Mouse (Mus musculus): Measurements from ENCODE around the gene Prr5l. TPM values are rescaled to one million over a fixed set of nuclear protein-coding genes. Genes with fewer than 3 reads are reported as not detected.

Gene Prr5l
- polyA plus RNA-seq, 1 experiment from 2014 or later, result 40.5 TPM

DNA sequence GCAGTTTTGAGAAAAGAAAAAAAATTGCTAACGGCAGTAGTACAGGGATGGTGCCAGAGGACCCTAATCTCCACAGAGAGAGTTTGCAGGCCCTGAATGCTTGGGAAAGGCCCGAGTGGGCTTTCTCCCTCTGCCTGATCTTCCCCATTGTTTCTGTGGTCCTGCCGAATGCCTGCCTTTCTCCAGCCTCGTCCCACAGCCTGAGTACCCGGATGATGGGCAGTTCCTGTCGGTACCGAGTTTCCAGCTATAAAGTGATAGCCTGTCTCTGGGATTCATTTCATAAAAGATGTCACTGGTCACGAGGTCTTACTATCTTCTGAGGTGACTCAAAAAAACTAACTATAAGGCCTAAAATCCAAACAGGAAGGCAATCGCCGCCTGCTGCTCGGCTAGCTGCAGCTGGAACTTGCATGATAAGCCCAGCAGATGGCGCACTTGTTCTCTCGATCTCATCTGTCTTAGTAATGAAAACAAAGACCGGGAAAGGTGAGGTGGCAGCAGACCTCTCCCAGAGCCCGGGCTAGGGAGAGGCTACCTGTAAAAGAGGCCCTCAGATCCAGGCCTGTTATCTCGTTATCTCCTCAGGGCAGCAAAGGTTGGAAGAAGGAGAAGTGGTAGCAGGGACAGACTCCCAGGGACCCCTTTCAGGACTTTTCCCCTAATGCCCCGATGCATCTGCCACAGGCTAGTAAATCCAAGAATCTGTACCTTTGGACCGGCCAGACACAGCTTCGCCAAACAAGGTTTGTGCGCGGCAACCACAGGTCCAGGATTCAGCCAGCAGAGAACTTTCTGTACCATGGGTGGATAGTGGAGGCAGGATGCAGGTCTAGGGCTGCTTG lies 22.9 kb upstream of the Prr5l start:
- peak; percentile 65 for ATAC-seq
- H3K27ac ChIP-seq (ENCODE audit: low read length), result no peak overlapping the region
- H3K4me2 ChIP-seq (replicated peaks; ENCODE audit: low read depth, low read length), result peak overlapping the region; percentile 40; the same call in 1 of the 2 replicates
- TF ChIP-seq CTCF (IDR thresholded peaks at IDR 0.05), result peak; percentile 91
- no peak for TF ChIP-seq EP300 (IDR thresholded peaks at IDR 0.05)
- H3K36me3 ChIP-seq (ENCODE audit: insufficient read depth, low read length), result no peaks in the 10 kb centered on the region
- no peaks in the 10 kb centered on the region for H3K27me3 ChIP-seq (replicated peaks; ENCODE audit: insufficient read depth, low read length)
- WGBS, result 20% methylated on average over 21 of the region's 21 CpGs
- DNase-seq (ENCODE audit: low spot score), result peak; percentile 87
- H3K4me1 ChIP-seq (ENCODE audit: insufficient read depth, low read depth, low read length), result 0 out of 2 replicates have a peak, but pooled peaks cover 5% of the 10 kb centered on the region
- no peak overlapping the region for H3K9ac ChIP-seq (replicated peaks; ENCODE audit: low read depth)
- no peak overlapping the region for H3K4me3 ChIP-seq (ENCODE audit: low read depth, low read length)
- H3K9me3 ChIP-seq (ENCODE audit: low read length), result no peaks in the 10 kb centered on the region

- Histone ChIP-seq H3K4me1 (ENCODE audit: insufficient read depth, low read depth, low read length) (0 out of 2 replicates have a peak, but pooled peaks cover 5% of the 10 kb centered on the region), H3K4me3 (ENCODE audit: low read depth, low read length) (no peak overlapping the region), H3K27me3 (replicated peaks; ENCODE audit: insufficient read depth, low read length) (no peaks in the 10 kb centered on the region), H3K9ac (replicated peaks; ENCODE audit: low read depth) (no peak overlapping the region), H3K27ac (ENCODE audit: low read length) (no peak overlapping the region), H3K9me3 (ENCODE audit: low read length) (no peaks in the 10 kb centered on the region), H3K36me3 (ENCODE audit: insufficient read depth, low read length) (no peaks in the 10 kb centered on the region), H3K4me2 (replicated peaks; ENCODE audit: low read depth, low read length) (no peak overlapping the region)
- TF ChIP-seq CTCF (IDR thresholded peaks at IDR 0.05), result no peak
- ATAC-seq, result no peak
- 81% methylated on average over 4 of the region's 4 CpGs for WGBS
- no peak for DNase-seq (ENCODE audit: low spot score)
These were observed 19.4 kb upstream of the Prr5l start for GRCm38 (mm10) chr2:101902196-101902595.

GRCm38 (mm10) chr2:101896425-101897204 lies 13.8 kb upstream of the Prr5l start:
- ATAC-seq, result peak; percentile 58
- H3K4me1 ChIP-seq (ENCODE audit: insufficient read depth, low read depth, low read length), result no peaks in the 10 kb centered on the region
- no peak for TF ChIP-seq EP300 (IDR thresholded peaks at IDR 0.05)
- TF ChIP-seq CTCF (IDR thresholded peaks at IDR 0.05), result no peak
- WGBS, result 52% methylated on average over 10 of the region's 10 CpGs
- peak; percentile 42 for DNase-seq (ENCODE audit: low spot score)
- no peak overlapping the region for H3K4me3 ChIP-seq (ENCODE audit: low read depth, low read length)
- no peak overlapping the region for H3K9ac ChIP-seq (replicated peaks; ENCODE audit: low read depth)
- H3K36me3 ChIP-seq (ENCODE audit: insufficient read depth, low read length), result no peaks in the 10 kb centered on the region
- H3K27ac ChIP-seq (ENCODE audit: low read length), result no peak overlapping the region
- H3K4me2 ChIP-seq (replicated peaks; ENCODE audit: low read depth, low read length), result no peak overlapping the region
- no peaks in the 10 kb centered on the region for H3K9me3 ChIP-seq (ENCODE audit: low read length)
- H3K27me3 ChIP-seq (replicated peaks; ENCODE audit: insufficient read depth, low read length), result no peaks in the 10 kb centered on the region

- no peaks in the 10 kb centered on the region for H3K4me1 ChIP-seq (ENCODE audit: insufficient read depth, low read depth, low read length)
- no peaks in the 10 kb centered on the region for H3K9me3 ChIP-seq (ENCODE audit: low read length)
- H3K27me3 ChIP-seq (replicated peaks; ENCODE audit: insufficient read depth, low read length), result no peaks in the 10 kb centered on the region
- no peak overlapping the region for H3K4me3 ChIP-seq (ENCODE audit: low read depth, low read length)
- H3K4me2 ChIP-seq (replicated peaks; ENCODE audit: low read depth, low read length), result no peak overlapping the region
- H3K9ac ChIP-seq (replicated peaks; ENCODE audit: low read depth), result no peak overlapping the region
- ATAC-seq (no peak), DNase-seq (ENCODE audit: low spot score) (no peak)
- no peak overlapping the region for H3K27ac ChIP-seq (ENCODE audit: low read length)
- TF ChIP-seq EP300 (IDR thresholded peaks at IDR 0.05) (no peak), CTCF (IDR thresholded peaks at IDR 0.05) (no peak)
- no peaks in the 10 kb centered on the region for H3K36me3 ChIP-seq (ENCODE audit: insufficient read depth, low read length)
- 96% methylated on average over 3 of the region's 3 CpGs for WGBS
These were observed 11.3 kb upstream of the Prr5l start for GRCm38 (mm10) chr2:101894126-101894525.

GRCm38 (mm10) chr2:101891143-101891542 lies 8.3 kb upstream of the Prr5l start:
- Histone ChIP-seq H3K27me3 (replicated peaks; ENCODE audit: insufficient read depth, low read length) (no peaks in the 10 kb centered on the region), H3K4me1 (ENCODE audit: insufficient read depth, low read depth, low read length) (peaks cover 8% of the 10 kb centered on the region; the same call in 1 of the 2 replicates), H3K27ac (ENCODE audit: low read length) (no peak overlapping the region), H3K9me3 (ENCODE audit: low read length) (no peaks in the 10 kb centered on the region), H3K9ac (replicated peaks; ENCODE audit: low read depth) (no peak overlapping the region), H3K36me3 (ENCODE audit: insufficient read depth, low read length) (no peaks in the 10 kb centered on the region), H3K4me2 (replicated peaks; ENCODE audit: low read depth, low read length) (no peak overlapping the region), H3K4me3 (ENCODE audit: low read depth, low read length) (no peak overlapping the region)
- DNase-seq (ENCODE audit: low spot score) (no peak), ATAC-seq (no peak)
- no peak for TF ChIP-seq EP300 (IDR thresholded peaks at IDR 0.05)
- no peak for TF ChIP-seq CTCF (IDR thresholded peaks at IDR 0.05)
- WGBS, result 26% methylated on average over 7 of the region's 7 CpGs

DNA sequence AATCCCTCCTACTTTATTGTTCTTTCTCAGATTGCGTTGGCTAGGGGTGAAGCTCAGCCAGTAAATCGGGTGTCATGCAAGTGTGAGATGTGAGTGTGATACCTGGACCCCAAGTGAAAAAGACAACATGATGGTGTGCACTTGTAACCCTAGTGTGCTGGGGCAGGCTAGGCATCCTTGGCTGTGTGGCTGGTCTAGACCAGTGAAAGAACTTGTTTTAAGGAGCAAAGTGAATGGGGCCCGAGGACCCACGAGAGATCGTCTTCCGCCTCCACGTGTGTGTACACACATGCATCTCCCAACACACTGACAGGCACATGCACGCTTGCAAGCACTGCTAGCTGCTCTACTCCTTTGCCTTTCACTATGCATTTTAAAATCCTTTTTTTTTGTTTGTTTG lies 6.1 kb upstream of the Prr5l start:
- no peak for ATAC-seq
- no peak for DNase-seq (ENCODE audit: low spot score)
- Histone ChIP-seq H3K9me3 (ENCODE audit: low read length) (no peaks in the 10 kb centered on the region), H3K4me2 (replicated peaks; ENCODE audit: low read depth, low read length) (no peak overlapping the region), H3K36me3 (ENCODE audit: insufficient read depth, low read length) (no peaks in the 10 kb centered on the region), H3K27ac (ENCODE audit: low read length) (no peak overlapping the region), H3K9ac (replicated peaks; ENCODE audit: low read depth) (no peak overlapping the region), H3K27me3 (replicated peaks; ENCODE audit: insufficient read depth, low read length) (no peaks in the 10 kb centered on the region), H3K4me1 (ENCODE audit: insufficient read depth, low read depth, low read length) (peaks cover 8% of the 10 kb centered on the region; the same call in 1 of the 2 replicates), H3K4me3 (ENCODE audit: low read depth, low read length) (no peak overlapping the region)
- TF ChIP-seq EP300 (IDR thresholded peaks at IDR 0.05) (no peak), CTCF (IDR thresholded peaks at IDR 0.05) (no peak)
- WGBS, result 93% methylated on average over 8 of the region's 8 CpGs
